Mouse (Mus musculus) c-Kit-negative CD71-positive TER-119-positive erythroid progenitor cells, embryonic 14.5 days (primary cell): ENCODE measurements around the gene Itga11.
A peak's percentile ranks its signal among the peaks of the same experiment; 100 is the strongest.

ENCODE experiments used
- DNase-seq: peaks from one replicate; pipeline ENCODE4 v3.0.0-alpha.2; 2013; ENCODE audit warnings: low read depth, low spot score

The Itga11 gene

GRCm38 (mm10) chr9:62684311-62684710, 6.7 kb downstream of the Itga11 start:
- no peak for DNase-seq

- no peak for DNase-seq
These were observed 12.1 kb downstream of the Itga11 start for GRCm38 (mm10) chr9:62689748-62690147.

DNA sequence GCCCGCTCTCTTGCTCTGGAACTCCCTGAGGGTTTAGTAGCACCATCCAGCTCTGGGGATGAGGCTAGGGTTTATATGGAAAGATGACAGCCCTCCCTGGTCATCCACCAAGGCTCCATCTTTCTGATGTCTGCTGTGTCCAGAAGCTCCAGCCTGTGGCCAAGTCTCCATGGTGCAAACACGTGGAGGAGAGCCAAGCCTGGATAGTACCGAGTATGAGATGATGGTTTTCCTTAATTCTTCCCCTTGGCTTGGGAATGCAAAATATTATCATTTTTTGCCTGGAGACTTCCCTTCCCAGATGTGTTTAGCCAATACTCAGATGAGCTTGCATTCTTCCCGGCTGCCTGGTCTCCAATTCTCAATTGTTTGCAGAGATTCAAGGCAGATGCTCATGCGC, 16.4 kb downstream of the Itga11 start:
- no peak for DNase-seq

GRCm38 (mm10) chr9:62695210-62695609, 17.6 kb downstream of the Itga11 start:
- no peak for DNase-seq

DNA sequence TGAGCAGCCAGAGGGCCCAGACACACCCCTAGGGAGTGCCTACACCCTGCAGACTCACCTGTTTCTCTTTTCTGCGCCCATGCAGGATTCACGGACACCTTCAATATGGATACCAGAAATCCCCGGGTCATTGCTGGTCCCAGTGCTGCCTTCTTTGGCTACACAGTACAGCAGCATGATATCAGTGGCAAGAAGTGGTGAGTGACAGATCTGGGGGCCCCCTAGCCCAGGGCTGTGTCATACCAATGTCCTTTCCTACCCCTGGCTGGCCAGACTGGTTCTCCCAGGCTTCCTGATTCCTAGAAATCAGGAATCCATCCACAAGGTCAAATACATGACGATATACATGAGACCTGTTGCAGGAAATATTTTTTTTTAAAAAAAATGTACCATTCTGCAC, 19.2 kb downstream of the Itga11 start:
- no peak for DNase-seq

DNA sequence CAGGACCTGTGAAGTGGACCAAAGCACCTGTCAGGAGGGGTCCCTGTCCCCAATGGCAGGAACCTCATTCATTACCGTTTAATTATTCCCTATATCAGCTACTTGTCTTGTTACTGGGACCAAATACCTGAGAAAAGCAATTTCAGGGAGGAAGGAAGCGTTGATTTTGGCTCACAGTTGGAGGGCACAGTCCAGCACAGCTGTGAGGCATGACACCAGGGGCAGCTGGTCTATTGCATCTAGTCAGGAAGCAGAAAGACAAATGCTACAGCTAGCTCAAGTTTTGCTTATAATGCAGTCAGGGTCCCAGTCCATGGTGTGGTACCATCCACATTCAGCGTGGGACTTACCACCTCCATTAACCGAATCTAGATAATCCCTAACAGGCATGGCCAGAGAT, 29.6 kb downstream of the Itga11 start:
- DNase-seq = no peak

- no peak for DNase-seq
These were observed 30.2 kb downstream of the Itga11 start for GRCm38 (mm10) chr9:62707870-62708269.

- no peak for DNase-seq
These were observed 32.4 kb downstream of the Itga11 start for GRCm38 (mm10) chr9:62709983-62710382.

DNA sequence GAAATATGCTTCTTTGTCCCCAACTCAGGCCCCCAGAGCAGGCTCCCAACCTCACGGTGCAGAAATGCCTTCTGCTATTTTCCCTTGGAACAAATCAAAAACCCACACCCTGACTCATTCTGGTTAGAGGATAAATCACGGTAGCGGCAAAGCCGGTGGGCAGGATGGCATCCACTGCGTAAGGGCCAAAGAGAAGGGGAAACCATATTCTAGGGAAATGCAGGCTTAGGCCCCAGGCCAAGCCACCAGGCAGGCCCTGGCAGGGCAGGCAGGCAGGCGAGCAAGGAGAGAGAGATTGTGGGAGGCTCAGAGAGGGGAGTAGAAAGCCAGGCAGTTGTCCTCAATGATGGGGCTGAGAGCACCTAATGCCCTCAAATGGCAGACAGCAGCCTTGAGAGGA, 34.7 kb downstream of the Itga11 start:
- DNase-seq = no peak

DNA sequence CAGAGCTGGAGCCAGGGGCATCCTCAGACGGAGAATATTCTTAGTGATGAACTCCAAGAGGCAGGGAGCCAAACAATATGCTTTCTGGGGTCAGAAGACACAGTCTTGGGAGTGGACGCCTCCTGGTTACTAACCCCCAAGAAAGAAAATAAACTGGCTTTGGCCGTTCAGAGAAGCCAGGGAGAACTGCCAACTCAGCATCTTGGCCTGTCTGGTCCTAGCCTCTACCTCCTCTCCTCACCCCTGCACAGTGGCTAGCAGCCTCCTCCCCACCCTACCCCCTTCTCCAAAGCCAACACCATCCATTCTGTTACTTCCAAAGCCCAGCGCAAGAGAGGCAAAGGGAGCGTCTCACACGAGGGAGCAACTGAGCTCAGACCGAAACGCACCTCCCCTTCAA, 35.4 kb downstream of the Itga11 start:
- no peak for DNase-seq

- DNase-seq = no peak
These were observed 36.7 kb downstream of the Itga11 start for GRCm38 (mm10) chr9:62714336-62714735.

DNA sequence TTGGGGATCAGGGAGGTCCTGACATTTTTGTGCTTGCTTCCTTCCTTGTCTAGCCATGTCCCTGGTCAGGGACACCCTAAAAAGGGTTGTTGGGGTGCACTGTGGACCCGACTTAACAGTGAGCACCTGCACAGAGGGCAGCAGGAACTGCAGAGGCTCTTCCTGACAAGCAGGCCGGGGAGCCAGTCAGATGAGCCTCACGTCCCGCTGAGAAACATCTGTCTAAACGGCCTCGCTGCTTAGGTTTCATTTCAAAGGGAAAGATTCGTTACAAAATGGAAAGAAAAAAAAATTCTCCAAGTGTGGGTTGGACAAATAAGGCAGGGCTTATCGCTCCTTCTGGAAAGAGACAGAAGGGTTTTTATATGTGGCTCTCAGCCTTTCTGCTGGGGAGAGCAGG, 40.4 kb downstream of the Itga11 start:
- DNase-seq = no peak

DNA sequence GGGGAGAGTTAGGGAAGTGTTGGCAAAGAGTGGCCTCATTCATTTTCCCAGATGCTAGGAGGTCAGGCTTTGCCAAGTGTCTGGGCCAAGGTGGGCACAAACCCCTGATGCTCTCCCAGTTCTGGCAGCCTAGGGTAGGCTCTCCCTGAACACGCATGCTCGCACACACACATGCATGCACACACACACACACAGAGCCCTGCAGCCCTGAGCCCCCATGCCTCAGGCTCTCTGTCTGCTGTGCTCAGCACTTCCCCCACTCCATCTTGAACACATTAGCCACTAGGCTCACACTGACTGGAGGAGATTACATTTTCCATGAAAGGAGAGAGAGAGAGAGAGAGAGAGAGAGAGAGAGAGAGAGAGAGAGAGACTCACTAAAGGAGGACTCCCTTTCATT, 44.2 kb downstream of the Itga11 start:
- DNase-seq = no peak

DNA sequence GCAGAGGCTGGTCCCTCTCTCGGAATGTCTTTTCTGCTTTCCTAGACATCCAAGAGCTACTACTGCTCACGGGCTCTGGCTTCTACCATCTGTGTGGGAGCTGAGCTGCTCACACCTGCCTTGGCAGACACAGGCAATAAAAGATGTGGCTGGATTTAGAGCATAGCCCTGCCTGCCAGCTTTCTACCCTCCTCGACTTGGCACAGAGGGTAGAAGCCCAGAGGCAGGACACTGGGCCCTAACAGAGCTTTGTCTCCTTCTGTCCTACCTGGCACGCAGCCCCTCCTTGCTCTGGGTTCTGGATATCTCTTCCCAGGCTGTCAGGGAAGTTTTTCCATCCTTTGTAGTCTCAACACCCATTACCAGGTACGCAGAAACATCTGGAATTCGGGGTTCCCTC, 45.1 kb downstream of the Itga11 start:
- DNase-seq = no peak

- no peak for DNase-seq
These were observed 46.5 kb downstream of the Itga11 start for GRCm38 (mm10) chr9:62724175-62724574.

DNA sequence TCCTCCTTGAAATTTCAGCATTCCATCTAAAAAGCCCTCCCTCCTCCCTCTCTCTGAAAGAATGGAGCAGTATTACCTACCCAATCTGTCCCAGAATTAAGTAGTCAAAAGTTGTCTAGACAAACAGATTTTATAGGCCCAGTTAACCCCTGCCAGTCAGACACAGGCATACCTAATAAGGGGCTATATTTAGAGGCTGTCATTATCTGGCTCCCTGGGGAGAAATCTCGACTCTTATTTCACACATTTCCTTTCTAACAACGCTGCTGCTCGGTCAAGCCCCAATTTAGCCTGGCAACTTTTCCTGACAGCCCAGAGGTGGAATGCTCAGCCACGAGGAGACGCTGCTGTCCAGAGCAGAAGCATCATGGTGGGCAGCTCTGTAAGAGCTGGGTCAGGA, 47.6 kb downstream of the Itga11 start:
- DNase-seq = no peak

- DNase-seq = no peak
These were observed 48.8 kb downstream of the Itga11 start for GRCm38 (mm10) chr9:62726472-62726871.

- peak; percentile 8 for DNase-seq
These were observed 67.1 kb downstream of the Itga11 start for GRCm38 (mm10) chr9:62744558-62745275.

DNA sequence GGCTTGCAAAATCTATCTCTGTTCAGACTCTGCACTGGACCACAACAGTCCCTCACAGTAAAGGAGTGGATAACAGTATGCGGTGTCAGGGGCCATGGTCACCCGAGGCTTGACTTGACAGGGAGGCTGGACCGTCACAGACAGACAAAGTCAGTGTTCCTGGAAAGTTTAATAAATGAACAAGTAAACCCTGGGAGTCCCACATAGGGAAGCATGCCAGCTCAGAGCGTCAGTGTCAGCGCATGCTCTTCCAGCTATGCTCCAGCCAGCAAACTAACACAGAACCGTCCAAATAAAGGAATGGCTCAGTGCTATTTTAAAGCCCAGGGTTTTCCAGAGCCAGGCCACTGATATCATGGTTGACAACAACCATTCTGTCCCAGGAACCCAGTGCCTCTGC, 69.0 kb downstream of the Itga11 start:
- no peak for DNase-seq

DNA sequence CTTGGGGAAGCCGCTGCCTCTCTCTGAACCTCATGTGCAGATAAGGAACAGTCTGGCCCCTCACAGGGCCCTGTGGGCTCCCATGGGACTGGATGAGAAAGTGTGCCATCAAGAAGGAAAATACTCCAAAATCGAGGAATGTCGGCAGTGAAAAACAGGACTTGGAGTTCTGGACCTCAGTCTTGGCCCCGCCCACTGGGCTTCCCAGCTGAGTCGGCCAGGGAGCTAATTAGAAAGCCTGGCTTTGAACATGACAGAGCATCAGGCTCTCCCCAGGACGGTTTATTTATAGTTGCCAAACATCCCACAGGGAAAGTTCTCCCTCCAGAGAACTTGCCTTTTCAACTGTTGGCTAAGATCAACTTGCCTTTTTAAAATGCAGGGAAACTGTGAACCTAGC, 72.0 kb downstream of the Itga11 start:
- no peak for DNase-seq

DNA sequence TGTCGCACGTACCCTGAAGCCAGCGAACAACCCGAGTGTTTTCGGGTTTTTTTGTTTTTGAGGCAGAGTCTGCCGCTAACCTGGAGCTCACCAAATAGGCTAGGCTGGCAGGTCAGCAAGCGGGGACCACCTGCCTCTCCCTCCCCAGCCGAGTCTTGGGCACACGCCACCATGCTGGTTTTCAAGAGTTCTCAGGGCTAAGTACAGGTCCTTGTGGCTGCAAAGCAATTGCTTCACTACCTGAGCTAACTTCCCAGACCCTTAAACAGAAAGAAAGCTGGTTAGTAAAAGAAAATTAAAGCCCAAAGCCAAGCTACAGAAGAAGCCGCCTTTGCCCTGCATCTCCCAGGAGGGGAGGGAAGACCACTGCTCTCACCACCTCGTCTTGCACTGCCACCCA, 72.8 kb downstream of the Itga11 start:
- DNase-seq = no peak

- no peak for DNase-seq
These were observed 80.7 kb downstream of the Itga11 start for GRCm38 (mm10) chr9:62758288-62758687.

DNA sequence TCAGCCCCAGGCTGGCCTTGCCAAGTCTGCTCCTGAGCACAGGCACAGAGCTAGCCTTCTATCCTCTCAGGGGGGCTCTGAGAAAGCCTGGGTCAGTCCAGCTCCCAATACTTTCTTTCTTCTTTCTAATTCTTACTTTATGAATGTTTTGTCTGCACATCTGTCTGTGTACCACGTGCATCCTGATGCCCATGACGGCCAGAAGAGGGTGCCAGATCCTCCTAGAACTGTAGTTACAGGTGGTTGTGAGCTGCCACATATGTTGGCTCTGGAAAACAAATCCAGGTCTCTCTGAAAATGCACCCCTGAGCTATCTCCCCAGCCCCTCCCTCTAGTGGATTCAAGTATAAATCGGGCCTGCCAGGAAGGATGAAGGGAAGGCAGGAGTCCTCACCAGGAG, 82.0 kb downstream of the Itga11 start:
- DNase-seq = no peak

- no peak for DNase-seq
These were observed 85.9 kb downstream of the Itga11 start for GRCm38 (mm10) chr9:62763478-62763877.
